Mouse (Mus musculus) MEL (cell line): ENCODE data around the gene Dbnl. TPM values are rescaled to one million over a fixed set of nuclear protein-coding genes. Genes with fewer than 3 reads are reported as not detected.
A peak's percentile ranks its signal among the peaks of the same experiment; 100 is the strongest.

Experiments used
- DNase-seq: peaks from one replicate; pipeline ENCODE4 v3.0.0; 2011; ENCODE audit warnings: low read depth, low spot score
- H3K27ac ChIP-seq: 2 replicates; pipeline ENCODE4 v1.5.1; 2012; ENCODE audit warnings: low read depth, mild to moderate bottlenecking, control low read depth, low read length, moderate library complexity; ENCODE audit not compliant: control insufficient read depth
- H3K27me3 ChIP-seq, 2 experiments: fragments of 150-350 bp in 1 of 2; sonication (generic) in 1 of 2; 2 replicates each; pipeline ENCODE4 v1.6.1; 2012; ENCODE audit warnings: low read length in 2 of 2, mild to moderate bottlenecking in 2 of 2, improper control_type of control experiment in 1 of 2, moderate library complexity in 1 of 2; ENCODE audit not compliant: insufficient read depth in 2 of 2, control insufficient read depth in 1 of 2
- H3K36me3 ChIP-seq, 2 experiments: 2 replicates each; pipeline ENCODE4 v1.6.1; 2012 to 2014; ENCODE audit warnings: low read length in 2 of 2, improper control_type of control experiment in 1 of 2, inconsistent platforms in 1 of 2, mild to moderate bottlenecking in 1 of 2; ENCODE audit not compliant: insufficient read depth in 2 of 2, control insufficient read depth in 1 of 2
- H3K4me1 ChIP-seq, 2 experiments: fragments of 150-350 bp in 1 of 2; sonication (generic) in 1 of 2; 2 replicates each; pipeline ENCODE4 v1.6.1; 2012; ENCODE audit warnings: low read length in 2 of 2, improper control_type of control experiment in 1 of 2, mild to moderate bottlenecking in 1 of 2; ENCODE audit not compliant: insufficient read depth in 2 of 2, control insufficient read depth in 1 of 2
- H3K4me3 ChIP-seq, 2 experiments: fragments of 150-350 bp in 1 of 2; sonication (generic) in 1 of 2; 2 replicates each; pipeline ENCODE4 v1.5.1; 2012; ENCODE audit warnings: low read depth in 2 of 2, low read length in 2 of 2, mild to moderate bottlenecking in 2 of 2, moderate library complexity in 2 of 2, control low read depth in 1 of 2, improper control_type of control experiment in 1 of 2; ENCODE audit not compliant: control insufficient read depth in 1 of 2, insufficient read depth in 1 of 2
- H3K79me2 ChIP-seq: 2 replicates; pipeline ENCODE4 v1.6.1; 2012; ENCODE audit warnings: mild to moderate bottlenecking, low read length, moderate library complexity; ENCODE audit not compliant: control insufficient read depth, poor library complexity, insufficient read depth
- H3K9ac ChIP-seq: 2 replicates; pipeline ENCODE4 v1.6.1; 2012; ENCODE audit warnings: low read depth, mild to moderate bottlenecking, control low read depth, low read length, moderate library complexity; ENCODE audit not compliant: control insufficient read depth, poor library complexity, severe bottlenecking
- H3K9me3 ChIP-seq: fragments of 150-350 bp; sonication (generic); replicated peaks from 2 replicates; pipeline ENCODE4 v1.6.1; 2012; ENCODE audit warnings: mild to moderate bottlenecking, low read length, improper control_type of control experiment, moderate library complexity; ENCODE audit not compliant: insufficient read depth
- BHLHE40 ChIP-seq: IDR thresholded peaks from 2 replicates; pipeline ENCODE4 v1.6.1; 2012; ENCODE audit warnings: low read depth, mild to moderate bottlenecking, inconsistent platforms, low read length, improper control_type of control experiment, borderline replicate concordance
- CHD1 ChIP-seq: IDR thresholded peaks from 2 replicates; pipeline ENCODE4 v1.6.1; 2012; ENCODE audit warnings: low read depth, mild to moderate bottlenecking, inconsistent platforms, low read length, improper control_type of control experiment
- CHD2 ChIP-seq: IDR thresholded peaks from 2 replicates; pipeline ENCODE4 v1.6.1; 2011; ENCODE audit warnings: low read length, improper control_type of control experiment
- CTCF ChIP-seq, 3 experiments: IDR thresholded peaks in 2 of 3; conservative IDR thresholded peaks in 1 of 3; 2 replicates each; pipeline ENCODE4 v1.5.1; 2011 to 2012; ENCODE audit warnings: low read length in 3 of 3, low read depth in 2 of 3, mild to moderate bottlenecking in 2 of 3, improper control_type of control experiment in 1 of 3, inconsistent platforms in 1 of 3, mixed read lengths in 1 of 3, moderate library complexity in 1 of 3; ENCODE audit not compliant: control insufficient read depth in 1 of 3, insufficient read depth in 1 of 3, poor library complexity in 1 of 3, severe bottlenecking in 1 of 3
- E2F4 ChIP-seq: IDR thresholded peaks from 2 replicates; pipeline ENCODE4 v1.6.1; 2011; ENCODE audit warnings: low read depth, low read length, improper control_type of control experiment, borderline replicate concordance
- ELF1 ChIP-seq: IDR thresholded peaks from 2 replicates; pipeline ENCODE4 v1.6.1; 2014; ENCODE audit warnings: low read depth, mild to moderate bottlenecking, inconsistent platforms, low read length, improper control_type of control experiment, moderate library complexity
- EP300 ChIP-seq, 2 experiments: IDR thresholded peaks; 2 replicates each; pipeline ENCODE4 v1.6.1; 2011; ENCODE audit warnings: improper control_type of control experiment in 2 of 2, low read length in 2 of 2, low read depth in 1 of 2, mild to moderate bottlenecking in 1 of 2
- ETS1 ChIP-seq: IDR thresholded peaks from 2 replicates; pipeline ENCODE4 v1.6.1; 2012; ENCODE audit warnings: low read depth, mild to moderate bottlenecking, inconsistent platforms, low read length, improper control_type of control experiment, moderate library complexity
- GABPA ChIP-seq: IDR thresholded peaks from 2 replicates; pipeline ENCODE4 v1.6.1; 2012; ENCODE audit warnings: low read depth, mild to moderate bottlenecking, inconsistent platforms, low read length, improper control_type of control experiment, moderate library complexity
- GATA1 ChIP-seq: IDR thresholded peaks from 2 replicates; pipeline ENCODE4 v1.6.1; 2011; ENCODE audit warnings: low read depth, low read length, improper control_type of control experiment
- HCFC1 ChIP-seq: IDR thresholded peaks from 2 replicates; pipeline ENCODE4 v1.6.1; 2012; ENCODE audit warnings: low read depth, mild to moderate bottlenecking, inconsistent platforms, low read length, improper control_type of control experiment, moderate library complexity
- JUND ChIP-seq: IDR thresholded peaks from 2 replicates; pipeline ENCODE4 v1.6.1; 2011; ENCODE audit warnings: low read depth, mild to moderate bottlenecking, improper control_type of control experiment, low read length
- KAT2A ChIP-seq: conservative IDR thresholded peaks from 2 replicates; pipeline ENCODE4 v1.6.1; 2012; ENCODE audit warnings: low read depth, low read length, improper control_type of control experiment, inconsistent platforms
- MAFK ChIP-seq: IDR thresholded peaks from 2 replicates; pipeline ENCODE4 v1.6.1; 2011; ENCODE audit warnings: low read depth, mild to moderate bottlenecking, low read length, improper control_type of control experiment, borderline replicate concordance
- MAX ChIP-seq: IDR thresholded peaks from 2 replicates; pipeline ENCODE4 v1.6.1; 2011; ENCODE audit warnings: low read length, improper control_type of control experiment
- MAZ ChIP-seq: IDR thresholded peaks from 2 replicates; pipeline ENCODE4 v1.6.1; 2012; ENCODE audit warnings: low read depth, mild to moderate bottlenecking, inconsistent platforms, low read length, improper control_type of control experiment
- MEF2A ChIP-seq: IDR thresholded peaks from 2 replicates; pipeline ENCODE4 v1.6.1; 2014; ENCODE audit warnings: low read depth, mild to moderate bottlenecking, inconsistent platforms, low read length, improper control_type of control experiment; ENCODE audit not compliant: poor library complexity, insufficient replicate concordance, severe bottlenecking; ENCODE audit errors: extremely low read depth
- MXI1 ChIP-seq: IDR thresholded peaks from 2 replicates; pipeline ENCODE4 v1.6.1; 2011; ENCODE audit warnings: mild to moderate bottlenecking, low read depth, low read length, improper control_type of control experiment
- MYB ChIP-seq: IDR thresholded peaks from 2 replicates; pipeline ENCODE4 v1.6.1; 2011; ENCODE audit warnings: mild to moderate bottlenecking, low read depth, low read length, improper control_type of control experiment
- MYC ChIP-seq: IDR thresholded peaks from 2 replicates; pipeline ENCODE4 v1.6.1; 2011; ENCODE audit warnings: low read depth, mild to moderate bottlenecking, low read length, improper control_type of control experiment, moderate library complexity
- NELFE ChIP-seq: IDR thresholded peaks from 2 replicates; pipeline ENCODE4 v1.6.1; 2011; ENCODE audit warnings: low read depth, low read length, improper control_type of control experiment
- NRF1 ChIP-seq: IDR thresholded peaks from 2 replicates; pipeline ENCODE4 v1.6.1; 2014; ENCODE audit warnings: low read depth, mild to moderate bottlenecking, inconsistent platforms, low read length, improper control_type of control experiment, moderate library complexity; ENCODE audit not compliant: poor library complexity, insufficient read depth, severe bottlenecking
- POLR2A ChIP-seq, 2 experiments: IDR thresholded peaks; 2 replicates each; pipeline ENCODE4 v1.6.1; 2011 to 2012; ENCODE audit warnings: low read length in 2 of 2, mild to moderate bottlenecking in 2 of 2, control low read depth in 1 of 2, improper control_type of control experiment in 1 of 2, low read depth in 1 of 2, moderate library complexity in 1 of 2; ENCODE audit not compliant: control insufficient read depth in 1 of 2, insufficient read depth in 1 of 2, poor library complexity in 1 of 2
- POLR2AphosphoS2 ChIP-seq: IDR thresholded peaks from 2 replicates; pipeline ENCODE4 v1.6.1; 2011; ENCODE audit warnings: low read length, improper control_type of control experiment
- POLR2AphosphoS5 ChIP-seq: IDR thresholded peaks from 2 replicates; pipeline ENCODE4 v1.6.1; 2012; ENCODE audit warnings: low read depth, borderline replicate concordance, mild to moderate bottlenecking, inconsistent platforms, low read length, moderate library complexity, mixed read lengths
- RAD21 ChIP-seq: IDR thresholded peaks from 2 replicates; pipeline ENCODE4 v1.6.1; 2011; ENCODE audit warnings: mild to moderate bottlenecking, low read depth, low read length, improper control_type of control experiment
- RCOR1 ChIP-seq: IDR thresholded peaks from 2 replicates; pipeline ENCODE4 v1.6.1; 2012; ENCODE audit warnings: low read depth, mild to moderate bottlenecking, inconsistent platforms, low read length, improper control_type of control experiment
- SIN3A ChIP-seq: IDR thresholded peaks from 2 replicates; pipeline ENCODE4 v1.6.1; 2012; ENCODE audit warnings: low read length, improper control_type of control experiment, inconsistent platforms
- SMC3 ChIP-seq: IDR thresholded peaks from 2 replicates; pipeline ENCODE4 v1.6.1; 2011; ENCODE audit warnings: low read depth, low read length, improper control_type of control experiment
- TAL1 ChIP-seq: IDR thresholded peaks from 2 replicates; pipeline ENCODE4 v1.6.1; 2012; ENCODE audit warnings: mild to moderate bottlenecking, inconsistent platforms, low read length, moderate library complexity, mixed read lengths
- TBP ChIP-seq: IDR thresholded peaks from 2 replicates; pipeline ENCODE4 v1.8.0; 2011; ENCODE audit warnings: low read depth, low read length, improper control_type of control experiment
- TCF12 ChIP-seq: IDR thresholded peaks from 2 replicates; pipeline ENCODE4 v1.6.1; 2014; ENCODE audit warnings: low read depth, mild to moderate bottlenecking, inconsistent platforms, low read length, improper control_type of control experiment, moderate library complexity
- UBTF ChIP-seq: IDR thresholded peaks from 2 replicates; pipeline ENCODE4 v1.6.1; 2012; ENCODE audit warnings: low read depth, mild to moderate bottlenecking, inconsistent platforms, low read length, improper control_type of control experiment, moderate library complexity, borderline replicate concordance; ENCODE audit not compliant: insufficient read depth
- USF1 ChIP-seq: IDR thresholded peaks from 2 replicates; pipeline ENCODE4 v1.6.1; 2014; ENCODE audit warnings: low read depth, mild to moderate bottlenecking, inconsistent platforms, low read length, improper control_type of control experiment, moderate library complexity
- ZC3H11A ChIP-seq: IDR thresholded peaks from 2 replicates; pipeline ENCODE4 v1.6.1; 2012; ENCODE audit warnings: low read depth, mild to moderate bottlenecking, inconsistent platforms, low read length, improper control_type of control experiment
- ZKSCAN1 ChIP-seq: IDR thresholded peaks from 2 replicates; pipeline ENCODE4 v1.6.1; 2012; ENCODE audit warnings: low read depth, mild to moderate bottlenecking, inconsistent platforms, low read length, improper control_type of control experiment, moderate library complexity
- ZMIZ1 ChIP-seq: IDR thresholded peaks from 2 replicates; pipeline ENCODE4 v1.6.1; 2012; ENCODE audit warnings: low read depth, mild to moderate bottlenecking, inconsistent platforms, low read length, improper control_type of control experiment, moderate library complexity
- ZNF384 ChIP-seq: IDR thresholded peaks from 2 replicates; pipeline ENCODE4 v1.6.1; 2012; ENCODE audit warnings: low read depth, mild to moderate bottlenecking, inconsistent platforms, low read length, improper control_type of control experiment
- polyA plus RNA-seq, 2 experiments: library from polyadenylated mRNA; stranded (reverse) in 1 of 2; unstranded in 1 of 2; fragments of >175 nt in 1 of 2; fragments of >200 nt in 1 of 2; gene quantifications; 2 replicates each; pipeline versions ENCODE4 v1.2.1 to v1.2.4; 2012; ENCODE audit warnings: low replicate concordance in 2 of 2, low read depth in 1 of 2; ENCODE audit not compliant: insufficient read length in 2 of 2, insufficient read depth in 1 of 2, missing spikeins in 1 of 2
- total RNA-seq: library from RNA; depleted of rRNA; stranded (reverse); fragments of 300-350 nt; gene quantifications from 2 replicates; pipeline ENCODE4 v1.2.3, GENCODE M21; 2012

Gene Dbnl
- total and polyA plus RNA-seq, 3 experiments, result 73.5 to 149 TPM; not detected in 1

DNA sequence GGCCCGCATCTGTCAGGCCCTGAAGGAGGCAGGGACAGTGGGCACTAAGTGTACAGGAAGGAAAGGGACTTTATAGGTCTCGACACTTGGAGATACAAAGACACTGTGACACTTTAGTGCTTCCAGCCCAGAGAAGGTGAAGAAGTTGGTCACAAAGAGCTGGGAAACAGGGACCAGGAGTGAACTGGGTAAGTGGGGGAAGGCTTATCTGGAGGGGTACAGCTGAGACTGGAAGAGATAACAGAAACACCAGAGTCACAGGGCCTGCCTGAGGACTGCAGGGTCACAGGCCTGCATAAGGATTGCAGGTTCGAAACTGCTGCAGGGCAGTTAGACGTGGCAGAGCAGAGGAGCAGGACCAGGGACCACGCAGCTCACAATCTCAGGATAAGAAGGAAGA lies 39.6 kb downstream of the Dbnl start:
- H3K36me3 ChIP-seq, result peaks cover 10 to 14% of the 10 kb centered on the region in 2 experiments
- no peak overlapping the region for H3K4me3 ChIP-seq
- no peak overlapping the region for H3K27ac ChIP-seq
- no peaks in the 10 kb centered on the region for H3K27me3 ChIP-seq
- H3K9ac ChIP-seq, result no peak overlapping the region
- peaks cover 11 to 16% of the 10 kb centered on the region in 2 experiments for H3K4me1 ChIP-seq
- DNase-seq, result no peak
- H3K9me3 ChIP-seq, result no peaks in the 10 kb centered on the region
- H3K79me2 ChIP-seq, result no peaks in the 10 kb centered on the region
- TF ChIP-seq MAFK, result no peak
- TF ChIP-seq ETS1, result peak; percentile 86
- TF ChIP-seq JUND, result no peak
- TF ChIP-seq POLR2AphosphoS2, result no peak
- TF ChIP-seq MYB, result no peak
- TF ChIP-seq MAZ, result no peak
- no peak for TF ChIP-seq NELFE
- TF ChIP-seq MEF2A, result no peak
- no peak for TF ChIP-seq E2F4
- peak; percentile 27; the same call in 1 of the 2 replicates for TF ChIP-seq TAL1
- TF ChIP-seq KAT2A, result no peak
- 0 out of 2 replicates have a peak, but pooled peaks have one; percentile 37 for TF ChIP-seq RCOR1
- no peak for TF ChIP-seq HCFC1
- no peak for TF ChIP-seq CHD2
- TF ChIP-seq GATA1, result peak; percentile 89
- TF ChIP-seq CTCF (IDR thresholded peaks at IDR 0.05 in 2 of 3, conservative IDR thresholded peaks at IDR 0.05 in 1 of 3; ENCODE audit: control insufficient read depth in 1 of 3, insufficient read depth in 1 of 3, low read depth in 2 of 3, low read length in 3 of 3, poor library complexity in 1 of 3, severe bottlenecking in 1 of 3), result no peak
- no peak for TF ChIP-seq CHD1
- no peak for TF ChIP-seq GABPA
- TF ChIP-seq SMC3, result no peak
- TF ChIP-seq NRF1, result no peak
- no peak for TF ChIP-seq ZMIZ1
- TF ChIP-seq UBTF, result no peak
- no peak for TF ChIP-seq RAD21
- no peak for TF ChIP-seq USF1
- TF ChIP-seq EP300 (IDR thresholded peaks at IDR 0.05; ENCODE audit: low read depth in 1 of 2, low read length in 2 of 2), result peak; percentile 65
- no peak for TF ChIP-seq ZC3H11A
- no peak for TF ChIP-seq TBP
- no peak for TF ChIP-seq POLR2A (IDR thresholded peaks at IDR 0.05; ENCODE audit: control insufficient read depth in 1 of 2, insufficient read depth in 1 of 2, low read depth in 1 of 2, low read length in 2 of 2, poor library complexity in 1 of 2)
- peak; percentile 81 for TF ChIP-seq TCF12
- TF ChIP-seq POLR2AphosphoS5, result no peak
- TF ChIP-seq MXI1, result no peak
- peak; percentile 55; the same call in 1 of the 2 replicates for TF ChIP-seq SIN3A
- no peak for TF ChIP-seq ZKSCAN1
- TF ChIP-seq ZNF384, result no peak
- no peak for TF ChIP-seq MYC
- TF ChIP-seq MAX, result no peak
- no peak for TF ChIP-seq BHLHE40
- TF ChIP-seq ELF1, result no peak
